Mouse (Mus musculus) forebrain, postnatal 0 days (tissue): ENCODE results near the gene Foxf1. TPM values are rescaled to one million over a fixed set of nuclear protein-coding genes. Genes with fewer than 3 reads are reported as not detected.

Experiments used
- ATAC-seq: fragments of 200-750 bp; cut with Nextera tagmentation; 2 replicates; pipeline ENCODE4 v1.8.0; 2017; ENCODE audit warnings: mild to moderate bottlenecking, moderate library complexity
- DNase-seq: peaks from one replicate; pipeline ENCODE4 v3.0.0-alpha.2; 2015
- H3K27ac ChIP-seq: fragments of 300-500 bp; sonication (generic); 2 replicates; pipeline ENCODE4 v1.5.1; 2014; ENCODE audit warnings: low read depth, mild to moderate bottlenecking, antibody characterized with exemption, low read length, moderate library complexity, mixed read lengths
- H3K27me3 ChIP-seq: fragments of 300-500 bp; sonication (generic); 2 replicates; pipeline ENCODE4 v1.6.1; 2014; ENCODE audit warnings: mild to moderate bottlenecking, low read length, mixed read lengths; ENCODE audit not compliant: insufficient read depth
- H3K36me3 ChIP-seq: fragments of 300-500 bp; sonication (generic); 2 replicates; pipeline ENCODE4 v1.6.1; 2014; ENCODE audit warnings: mild to moderate bottlenecking, moderate library complexity; ENCODE audit not compliant: insufficient read depth
- H3K4me1 ChIP-seq: fragments of 300-500 bp; sonication (generic); 2 replicates; pipeline ENCODE4 v1.6.1; 2014; ENCODE audit warnings: antibody characterized with exemption; ENCODE audit not compliant: insufficient read depth
- H3K4me2 ChIP-seq: fragments of 300-500 bp; sonication (generic); 2 replicates; pipeline ENCODE4 v1.6.1; 2014; ENCODE audit warnings: low read depth, mild to moderate bottlenecking, moderate library complexity
- H3K4me3 ChIP-seq: fragments of 300-500 bp; sonication (generic); 2 replicates; pipeline ENCODE4 v1.5.1; 2014; ENCODE audit warnings: low read depth, low read length, mixed read lengths
- H3K9ac ChIP-seq: fragments of 300-500 bp; sonication (generic); 2 replicates; pipeline ENCODE4 v1.6.1; 2014; ENCODE audit warnings: mild to moderate bottlenecking
- H3K9me3 ChIP-seq: fragments of 300-500 bp; sonication (generic); 2 replicates; pipeline ENCODE4 v1.6.1; 2016; ENCODE audit warnings: low read length
- CTCF ChIP-seq: sonication (generic); IDR thresholded peaks from 2 replicates; pipeline ENCODE4 v1.5.1; 2016; ENCODE audit warnings: antibody characterized with exemption, control low read depth, low read depth
- WGBS: fragments of 180-500 bp; shearing (Covaris S2); extraction: QIAGEN DNeasy Blood & Tissue Kit; methylation state at CpG from one replicate; pipeline ENCODE4 v1.1.7; 2014; 5-methylcytosine and 5-hydroxymethylcytosine counted together
- polyA plus RNA-seq: library from polyadenylated mRNA; unstranded; fragments of >200 nt; fragmentation: Nextera tagmentation; extraction: Ambion mirVana; gene quantifications from 2 replicates; pipeline ENCODE4 v1.2.1, GENCODE M21; 2015
- total RNA-seq: library from RNA; depleted of rRNA; stranded (reverse); fragments of >200 nt; gene quantifications from 2 replicates; pipeline ENCODE4 v1.2.3, GENCODE M21; 2014

Foxf1 gene
- total and polyA plus RNA-seq, 2 experiments from 2014 or later, result 1.4 to 2.3 TPM

DNA sequence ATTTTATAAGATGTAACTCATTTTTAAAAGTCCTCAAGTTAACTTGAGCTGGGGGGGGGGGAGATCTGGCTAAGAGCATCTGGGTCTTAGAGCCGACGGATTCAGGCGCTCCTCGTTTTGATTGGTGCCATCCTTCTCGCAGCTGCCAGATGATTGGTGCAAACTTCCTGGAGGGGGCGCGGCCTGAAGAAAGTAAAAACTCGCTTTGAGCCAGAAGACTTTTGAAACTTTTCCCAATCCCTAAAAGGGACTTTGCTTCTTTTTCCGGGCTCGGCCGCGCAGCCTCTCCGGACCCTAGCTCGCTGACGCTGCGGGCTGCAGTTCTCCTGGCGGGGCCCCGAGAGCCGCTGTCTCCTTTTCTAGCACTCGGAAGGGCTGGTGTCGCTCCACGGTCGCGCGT, 31.8 kb downstream of the Foxf1 start, which contains the start of gene Foxc2:
Gene Foxc2, plus strand, starts transcription at position 224 of the 400 bp plus-strand sequence.
- Histone ChIP-seq H3K4me1 (no peaks in the 10 kb centered on the region), H3K9ac (no peak within 1 kb of the TSS), H3K27me3 (peaks cover 77% of the 10 kb centered on the region), H3K27ac (no peak within 1 kb of the TSS), H3K9me3 (no peaks in the 10 kb centered on the region), H3K4me2 (peak within 1 kb of the TSS; percentile 42), H3K36me3 (no peaks in the 10 kb centered on the region), H3K4me3 (peak within 1 kb of the TSS; percentile 24)
- WGBS, result under 1% methylated on average over 25 of the region's 25 CpGs
- peak; percentile 66 for ATAC-seq
- DNase-seq, result peak; percentile 83
- TF ChIP-seq CTCF, result no peak

- ATAC-seq, result no peak
- Histone ChIP-seq H3K27ac (no peak overlapping the region), H3K9ac (no peak overlapping the region), H3K4me2 (peak overlapping the region; percentile 42), H3K36me3 (no peaks in the 10 kb centered on the region), H3K4me1 (no peaks in the 10 kb centered on the region), H3K27me3 (peaks cover 85% of the 10 kb centered on the region), H3K4me3 (peak overlapping the region; percentile 24), H3K9me3 (no peaks in the 10 kb centered on the region)
- no peak for TF ChIP-seq CTCF
- 1% methylated on average over 55 of the region's 55 CpGs for WGBS
- no peak for DNase-seq
Observed at GRCm38 (mm10) chr8:121116591-121117185, 32.5 kb downstream of the Foxf1 start.

DNA sequence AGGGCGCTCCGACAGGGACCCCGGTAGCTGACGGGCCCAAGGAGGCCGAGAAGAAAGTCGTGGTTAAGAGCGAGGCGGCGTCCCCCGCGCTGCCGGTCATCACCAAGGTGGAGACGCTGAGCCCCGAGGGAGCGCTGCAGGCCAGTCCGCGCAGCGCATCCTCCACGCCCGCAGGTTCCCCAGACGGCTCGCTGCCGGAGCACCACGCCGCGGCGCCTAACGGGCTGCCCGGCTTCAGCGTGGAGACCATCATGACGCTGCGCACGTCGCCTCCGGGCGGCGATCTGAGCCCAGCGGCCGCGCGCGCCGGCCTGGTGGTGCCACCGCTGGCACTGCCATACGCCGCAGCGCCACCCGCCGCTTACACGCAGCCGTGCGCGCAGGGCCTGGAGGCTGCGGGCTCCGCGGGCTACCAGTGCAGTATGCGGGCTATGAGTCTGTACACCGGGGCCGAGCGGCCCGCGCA, 33.0 kb downstream of the Foxf1 start:
- H3K27ac ChIP-seq, result no peak overlapping the region
- ATAC-seq (peak; percentile 21; the same call in 1 of the 2 replicates), DNase-seq (no peak)
- peak overlapping the region; percentile 9; the same call in 1 of the 2 replicates for H3K4me3 ChIP-seq
- no peaks in the 10 kb centered on the region for H3K36me3 ChIP-seq
- no peak overlapping the region for H3K9ac ChIP-seq
- H3K4me2 ChIP-seq, result peak overlapping the region; percentile 42
- no peaks in the 10 kb centered on the region for H3K9me3 ChIP-seq
- H3K4me1 ChIP-seq, result no peaks in the 10 kb centered on the region
- peaks cover 90% of the 10 kb centered on the region for H3K27me3 ChIP-seq
- TF ChIP-seq CTCF, result peak; percentile 19; the same call in 1 of the 2 replicates
- WGBS, result 1% methylated on average over 59 of the region's 62 CpGs

GRCm38 (mm10) chr8:121117906-121118305, 33.7 kb downstream of the Foxf1 start:
- H3K4me1 ChIP-seq, result no peaks in the 10 kb centered on the region
- no peaks in the 10 kb centered on the region for H3K9me3 ChIP-seq
- no peak for DNase-seq
- WGBS, result under 1% methylated on average over 27 of the region's 28 CpGs
- H3K9ac ChIP-seq, result no peak overlapping the region
- H3K4me2 ChIP-seq, result peak overlapping the region; percentile 42; the same call in 1 of the 2 replicates
- H3K36me3 ChIP-seq, result no peaks in the 10 kb centered on the region
- no peak overlapping the region; the same call in 1 of the 2 replicates for H3K4me3 ChIP-seq
- TF ChIP-seq CTCF, result no peak
- no peak for ATAC-seq
- no peak overlapping the region for H3K27ac ChIP-seq
- H3K27me3 ChIP-seq, result peaks cover 91% of the 10 kb centered on the region

DNA sequence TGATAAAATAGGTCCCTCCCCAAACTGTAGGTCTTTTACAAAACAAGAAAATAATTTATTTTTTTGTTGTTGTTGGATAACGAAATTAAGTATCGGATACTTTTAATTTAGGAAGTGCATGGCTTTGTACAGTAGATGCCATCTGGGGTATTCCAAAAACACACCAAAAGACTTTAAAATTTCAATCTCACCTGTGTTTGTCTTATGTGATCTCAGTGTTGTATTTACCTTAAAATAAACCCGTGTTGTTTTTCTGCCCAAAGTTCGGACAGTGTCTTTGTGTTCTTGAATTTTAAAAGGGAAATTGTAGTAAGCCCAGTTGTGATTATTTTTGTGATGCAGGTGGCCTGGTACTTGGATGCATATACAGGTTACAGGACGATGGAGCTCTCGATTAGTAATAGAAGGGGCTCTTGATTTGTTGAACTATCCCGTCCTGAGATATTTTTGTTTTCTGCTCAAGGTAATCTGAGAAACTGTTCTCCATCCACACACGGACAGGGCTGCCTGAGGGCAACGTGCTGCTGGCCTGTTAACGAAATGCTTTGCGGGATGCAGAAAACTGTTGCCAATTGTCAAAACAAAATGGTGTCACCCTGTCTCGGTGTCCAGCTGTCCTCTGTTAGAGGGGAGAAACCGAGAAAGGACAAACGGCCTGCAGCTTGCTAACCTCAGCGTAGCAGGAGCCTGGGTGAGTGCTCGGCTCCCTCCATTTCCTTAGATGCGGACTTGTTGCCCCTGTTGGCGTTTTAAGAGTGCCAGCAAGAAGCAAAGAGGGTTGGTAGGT, 34.6 kb downstream of the Foxf1 start:
- no peaks in the 10 kb centered on the region for H3K9me3 ChIP-seq
- H3K27me3 ChIP-seq, result peaks cover 95% of the 10 kb centered on the region
- H3K27ac ChIP-seq, result no peak overlapping the region
- H3K4me1 ChIP-seq, result no peaks in the 10 kb centered on the region
- no peak overlapping the region for H3K4me3 ChIP-seq
- no peak for ATAC-seq
- no peak overlapping the region for H3K4me2 ChIP-seq
- H3K9ac ChIP-seq, result no peak overlapping the region
- no peak for TF ChIP-seq CTCF
- peak; percentile 54 for DNase-seq
- 3% methylated on average over 18 of the region's 18 CpGs for WGBS
- H3K36me3 ChIP-seq, result no peaks in the 10 kb centered on the region

DNA sequence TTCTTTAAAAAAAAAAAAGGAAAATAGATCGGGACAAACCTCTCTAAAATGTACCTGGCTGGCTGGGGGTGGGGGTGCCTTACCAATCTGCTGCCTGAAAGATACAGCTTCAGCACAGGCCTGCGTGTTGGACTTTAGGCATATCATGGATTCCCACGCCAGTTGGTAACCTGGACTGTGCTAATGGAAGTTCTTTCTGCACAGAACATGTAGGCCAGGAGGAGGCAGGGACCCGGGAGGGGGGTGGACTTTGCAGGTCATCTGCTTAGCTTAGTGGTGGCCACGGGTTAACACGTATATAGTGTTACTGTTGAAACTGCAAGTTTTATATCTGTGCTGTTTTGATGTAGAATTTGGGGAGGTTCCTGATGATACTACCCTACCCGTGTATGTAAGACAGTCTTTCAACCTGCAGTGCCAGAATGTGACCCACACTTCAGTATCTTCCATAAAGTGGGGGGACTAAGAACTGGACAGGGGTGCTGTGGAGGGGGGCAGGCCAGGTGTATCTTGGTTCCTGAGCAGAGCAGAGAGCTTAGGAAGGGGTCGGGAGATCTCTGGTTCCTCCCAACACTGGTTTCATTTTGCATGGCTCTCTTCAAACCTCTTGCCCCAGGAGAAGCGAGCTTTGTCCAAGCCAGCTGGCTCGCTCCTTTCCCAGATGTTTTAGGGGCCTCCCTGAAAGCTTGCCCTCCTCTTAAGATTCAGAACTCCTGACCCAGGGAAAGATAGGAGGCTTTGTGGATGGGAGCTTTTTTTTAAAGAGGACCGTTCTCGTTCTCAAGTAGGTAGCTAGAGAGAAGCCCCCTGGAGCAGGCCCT, 35.7 kb downstream of the Foxf1 start:
- WGBS, result 6% methylated on average over 12 of the region's 12 CpGs
- H3K9me3 ChIP-seq, result 0 out of 2 replicates have a peak, but pooled peaks cover 3% of the 10 kb centered on the region
- no peak for TF ChIP-seq CTCF
- H3K4me1 ChIP-seq, result no peaks in the 10 kb centered on the region
- DNase-seq, result no peak
- H3K27me3 ChIP-seq, result peaks cover 95% of the 10 kb centered on the region
- H3K9ac ChIP-seq, result no peak overlapping the region
- no peak overlapping the region for H3K4me3 ChIP-seq
- no peak for ATAC-seq
- no peaks in the 10 kb centered on the region for H3K36me3 ChIP-seq
- no peak overlapping the region for H3K27ac ChIP-seq
- no peak overlapping the region for H3K4me2 ChIP-seq
